Mouse (Mus musculus): ENCODE measurements around the gene Ncoa7.

DNA sequence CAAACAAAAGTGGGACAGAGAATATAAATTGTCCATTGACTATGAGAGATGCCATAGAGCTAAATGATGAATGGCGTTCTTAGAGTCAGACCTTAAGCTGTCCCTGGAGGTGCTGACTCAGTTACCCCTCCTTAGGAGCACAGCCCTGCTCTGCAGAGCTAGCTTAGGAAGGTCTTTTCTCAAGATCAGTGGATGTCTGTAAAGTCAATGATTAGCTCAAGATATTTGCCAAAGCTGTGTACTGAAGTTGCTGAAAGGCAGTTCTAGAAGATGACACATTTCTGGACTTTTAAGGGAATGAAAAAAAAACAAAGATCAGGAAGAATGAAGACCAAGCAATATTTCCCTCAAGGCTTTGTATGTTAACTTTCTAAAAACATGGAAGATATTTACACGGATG is 123.4 kb downstream of the Ncoa7 start:
- no peak for TF ChIP-seq CTCF (IDR thresholded peaks at IDR 0.05; ENCODE audit: control insufficient read depth, insufficient read depth, low read length)
- no peak for TF ChIP-seq POLR2A (IDR thresholded peaks at IDR 0.05; ENCODE audit: borderline replicate concordance, control insufficient read depth, low read depth, low read length)

Measured in bone marrow, adult 2 months (tissue).